Mouse (Mus musculus) left cerebral cortex, postnatal 14 days (tissue): ENCODE measurements at regions not wholly inside any gene's neighbourhood (a gene's known extent, or its start where the extent isn't known, plus 50 kb on each side); places are given as distances from the start of the nearest gene placed in this dataset.
A peak's percentile ranks its signal among the peaks of the same experiment; 100 is the strongest.

Experiments used
- DNase-seq, 2 experiments: peaks; one replicate each; pipeline ENCODE4 v3.0.0; 2021 to 2022; ENCODE audit warnings: low spot score in 2 of 2, mixed read lengths in 1 of 2
- intact Hi-C: fragments of 180-260 bp; cut with DNase I; formaldehyde crosslinking; loops from one replicate; pipeline ENCODE4 v1.15.1; 2025

DNA sequence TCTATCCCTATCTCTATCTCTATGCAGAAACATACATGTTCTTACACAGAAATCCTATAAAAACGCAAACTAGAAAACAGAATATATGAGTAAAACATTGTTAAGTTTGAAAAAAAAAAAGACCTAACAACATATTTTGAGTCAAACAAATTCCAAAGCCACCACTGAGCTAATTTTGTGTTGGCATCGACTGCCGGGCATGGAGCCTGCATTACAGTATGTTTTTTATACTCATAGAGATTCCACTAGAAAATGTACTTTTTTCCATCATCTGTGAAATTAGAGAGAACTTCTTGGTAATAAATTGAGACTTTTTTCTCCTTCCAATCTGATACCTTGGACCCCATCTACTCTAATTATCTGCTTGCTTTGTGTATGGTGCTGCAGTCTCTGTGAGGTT, 1638.2 kb downstream of the Olfm4 start:
- intact Hi-C loops, result no loop called here
- DNase-seq, result peak; percentile 6 to 24
